Comparison of ENCODE assay signal across 8 mouse cellular contexts in the genomic region with DNA sequence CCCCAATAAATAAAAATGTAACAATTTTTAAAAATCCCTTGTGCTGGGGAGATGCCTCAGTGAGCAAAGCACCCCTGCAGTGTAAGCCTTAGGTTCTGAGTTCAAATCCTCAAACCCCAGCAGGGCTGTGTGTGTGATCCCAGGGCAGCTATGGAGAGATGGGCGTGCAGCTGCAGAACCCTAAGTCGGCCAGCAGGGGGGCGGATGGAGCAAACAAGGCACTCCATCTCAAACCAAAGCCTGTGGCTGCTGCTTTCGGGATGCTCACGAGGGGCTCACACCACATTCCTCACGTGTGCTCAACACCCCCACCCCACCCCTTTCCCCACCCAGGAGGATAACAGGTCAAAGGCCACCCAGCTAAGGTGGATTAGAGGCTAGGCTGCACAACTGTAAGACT. TPM values are rescaled to one million over a fixed set of nuclear protein-coding genes. Genes with fewer than 3 reads are reported as not detected.
A peak's percentile ranks its signal among the peaks of the same experiment; 100 is the strongest.
DNase-seq lines count a peak whose midpoint lies in the region; ATAC-seq and TF ChIP-seq lines count a peak whose summit lies in the region.
"Had no signal": no experiment of that assay in that cellular context is flagged by ENCODE, and none has a peak within 500 bp of the region (broad histone marks: within the 10 kb centered on the region; RNA-seq: fewer than 3 reads in every experiment).

No protein-coding gene starts in this region.

- no peak for TF ChIP-seq EP300 in CH12.LX (IDR thresholded peaks at IDR 0.05; ENCODE audit: low read length)

- H3K4me1 ChIP-seq in CH12.LX (ENCODE audit: control insufficient read depth in 1 of 2, insufficient read depth in 2 of 2): no peaks in the 10 kb centered on the region
- peaks cover 48% of the 10 kb centered on the region for H3K4me1 ChIP-seq in lung, embryonic 16.5 days (replicated peaks; ENCODE audit: control insufficient read depth, insufficient read depth, low read length)

- in situ Hi-C loops in CH12.LX (cut with MboI; ENCODE audit: low pct_ligation_motif_present, low pct_unique_long_range_greater_than_20kb, low sequenced_read_pairs): no loop called here

- TF ChIP-seq CTCF in CH12.LX (conservative IDR thresholded peaks at IDR 0.05 in 1 of 2, IDR thresholded peaks at IDR 0.05 in 1 of 2; ENCODE audit: low read depth in 2 of 2, low read length in 2 of 2): peak; percentile 48 to 73

- dilution Hi-C loops in CH12.LX (cut with MboI; ENCODE audit: extremely low pct_ligation_motif_present, extremely low pct_unique_long_range_greater_than_20kb, low sequenced_read_pairs): no loop called here

- H3K9me3 ChIP-seq in CH12.LX (replicated peaks; ENCODE audit: low read length): no peaks in the 10 kb centered on the region
- no peaks in the 10 kb centered on the region for H3K9me3 ChIP-seq in lung, embryonic 16.5 days (ENCODE audit: control insufficient read depth, low read length)

- no peaks in the 10 kb centered on the region for H3K36me3 ChIP-seq in CH12.LX (replicated peaks in 1 of 2; ENCODE audit: control insufficient read depth in 1 of 2, insufficient read depth in 1 of 2, low read length in 1 of 2)
- H3K36me3 ChIP-seq in lung, embryonic 16.5 days (ENCODE audit: control insufficient read depth, insufficient read depth, low read length): peaks cover 50% of the 10 kb centered on the region

- WGBS in lung, embryonic 16.5 days: 15% methylated on average over 6 of the region's 6 CpGs

- TF ChIP-seq POLR2A in CH12.LX (IDR thresholded peaks at IDR 0.05; ENCODE audit: low read depth, low read length): no peak

- no peaks in the 10 kb centered on the region for H3K79me2 ChIP-seq in CH12.LX (replicated peaks; ENCODE audit: control insufficient read depth, extremely low read depth, insufficient read depth, poor library complexity, severe bottlenecking)

- no peak overlapping the region for H3K4me3 ChIP-seq in CH12.LX (replicated peaks in 1 of 3; ENCODE audit: low read depth in 2 of 3, low read length in 2 of 3, poor library complexity in 1 of 3)
- no peak overlapping the region for H3K4me3 ChIP-seq in lung, embryonic 16.5 days (ENCODE audit: low read length)

- H3K4me2 ChIP-seq in CH12.LX (ENCODE audit: insufficient read depth, low read depth, poor library complexity, severe bottlenecking): no peak overlapping the region
- no peak overlapping the region for H3K4me2 ChIP-seq in lung, embryonic 16.5 days (ENCODE audit: low read depth, low read length)

- ATAC-seq in lung, embryonic 16.5 days (ENCODE audit: low read depth): no peak; the same call in 1 of the 2 replicates

- H3K27ac ChIP-seq in CH12.LX (ENCODE audit: insufficient read depth, low read depth): no peak overlapping the region
- H3K27ac ChIP-seq in lung, embryonic 16.5 days (ENCODE audit: low read length): peak overlapping the region; percentile 57

- peak; percentile 51 for DNase-seq in CH12.LX (ENCODE audit: extremely low read depth)
- peak; percentile 96 for DNase-seq in R1 (ENCODE audit: low read depth, low spot score)
- DNase-seq in embryo, embryonic 10.5 days (ENCODE audit: low spot score): peak; percentile 82
- DNase-seq in heart, adult 8-10 months (ENCODE audit: low spot score): peak; percentile 71
- DNase-seq in kidney, postnatal 14 days: peak; percentile 69
- DNase-seq in right cerebral cortex, adult 2 months (ENCODE audit: low spot score in 2 of 2): peak; percentile 40 to 63

- H3K27me3 ChIP-seq in CH12.LX (replicated peaks): no peaks in the 10 kb centered on the region
- H3K27me3 ChIP-seq in lung, embryonic 16.5 days (ENCODE audit: control insufficient read depth, insufficient read depth, low read depth, low read length): no peaks in the 10 kb centered on the region

- H3K9ac ChIP-seq in CH12.LX (ENCODE audit: insufficient read depth, low read depth): no peak overlapping the region
- H3K9ac ChIP-seq in lung, embryonic 16.5 days (ENCODE audit: low read length): no peak overlapping the region

- peak; percentile 39 for TF ChIP-seq RAD21 in CH12.LX (IDR thresholded peaks at IDR 0.05; ENCODE audit: low read depth, low read length)

TF ChIP-seq in CH12.LX, 34 proteins besides CTCF, POLR2A, EP300 and RAD21:
- no peak for TF ChIP-seq ZMIZ1 (IDR thresholded peaks at IDR 0.05; ENCODE audit: low read depth, low read length)
- no peak for TF ChIP-seq JUND (conservative IDR thresholded peaks at IDR 0.05; ENCODE audit: low read depth, low read length)
- TF ChIP-seq BHLHE40 (IDR thresholded peaks at IDR 0.05; ENCODE audit: low read depth, low read length): peak; percentile 84
- no peak for TF ChIP-seq KAT2A (IDR thresholded peaks at IDR 0.05; ENCODE audit: insufficient replicate concordance, low read length)
- TF ChIP-seq SMC3 (IDR thresholded peaks at IDR 0.05; ENCODE audit: low read depth, low read length): peak; percentile 73
- TF ChIP-seq TCF12 (IDR thresholded peaks at IDR 0.05; ENCODE audit: low read depth, low read length): 0 out of 2 replicates have a peak, but pooled peaks have one; percentile 17
- no peak for TF ChIP-seq ETS1 (conservative IDR thresholded peaks at IDR 0.05; ENCODE audit: low read depth, low read length)
- TF ChIP-seq ZNF384 (IDR thresholded peaks at IDR 0.05; ENCODE audit: low read depth, low read length): no peak
- no peak for TF ChIP-seq SIN3A (IDR thresholded peaks at IDR 0.05; ENCODE audit: low read length)

RNA-seq across cellular contexts. Expression of a gene that starts 11.6 kb away (rescaled TPM):
- total RNA-seq in CH12.LX (2012; rRNA removed) (1.6 and 2.3 TPM in 2 replicates), CH12.LX (2014; rRNA removed) (0.09 and 0.14 TPM in 2 replicates)
- 0.60 and 0.63 TPM in 2 replicates for polyA plus RNA-seq in CH12.LX (2012; ENCODE audit: insufficient read length, low read depth)
- 10 to 100 TPM; 64.2 to 67.2 (median 65.6) TPM for total RNA-seq in heart, adult 8-10 months (2022)
- 25.5 and 26.3 TPM in 2 replicates for polyA plus RNA-seq in lung, embryonic 16.5 days (2015; fragmentation: Nextera tagmentation; extraction: Ambion mirVana)

RNA-seq across cellular contexts. Expression of a gene that starts 26.8 kb away (rescaled TPM):
- 83.2 and 91.6 TPM in 2 replicates for total RNA-seq in CH12.LX (2012; rRNA removed)
- 77.6 and 82.7 TPM in 2 replicates for total RNA-seq in CH12.LX (2014; rRNA removed)
- polyA plus RNA-seq in CH12.LX (2012; ENCODE audit: insufficient read length, low read depth): 74.3 and 113 TPM in 2 replicates
- 1 to 10 TPM; 5.6 to 8.6 (median 7.7) TPM for total RNA-seq in heart, adult 8-10 months (2022)
- 134 and 144 TPM in 2 replicates for polyA plus RNA-seq in lung, embryonic 16.5 days (2015; fragmentation: Nextera tagmentation; extraction: Ambion mirVana)

RNA-seq across cellular contexts. Expression of a gene that starts 48.4 kb away (rescaled TPM):
- not detected in 2 replicates for total RNA-seq in CH12.LX (2012; rRNA removed)
- total RNA-seq in CH12.LX (2014; rRNA removed): not detected in 2 replicates
- not detected in 2 replicates for polyA plus RNA-seq in CH12.LX (2012; ENCODE audit: insufficient read length, low read depth)
- under 1 TPM in 1 of 4 experiments, not detected in 3; 0.38 TPM for total RNA-seq in heart, adult 8-10 months (2022)
- polyA plus RNA-seq in lung, embryonic 16.5 days (2015; fragmentation: Nextera tagmentation; extraction: Ambion mirVana): 2.7 and 3.6 TPM in 2 replicates
- total RNA-seq: layer of hippocampus, adult 8-10 months had no signal

Comparison
In these comparisons a context has a peak if more than half of its experiments do, and no peak if none do; other contexts are left out.
1. RNA of a gene that starts 11.6 kb away (total RNA-seq): 64.2 to 67.2 TPM in heart, adult 8-10 months; 0.09 to 2.3 TPM in CH12.LX; every median in the first group is over 10 times any median in the second.
2. RNA of a gene that starts 26.8 kb away (total RNA-seq): 77.6 to 91.6 TPM in CH12.LX; 5.6 to 8.6 TPM in heart, adult 8-10 months; every median in the first group is over 4 times any median in the second.
3. Peak in every context shown above with its lines, with median percentiles within 50 percentile points of each other: DNase-seq.